Mouse (Mus musculus): Measurements from ENCODE around the gene L3hypdh. TPM values are rescaled to one million over a fixed set of nuclear protein-coding genes. Genes with fewer than 3 reads are reported as not detected.

The L3hypdh gene
- polyA plus RNA-seq, 1 experiment from 2014 or later, result 10.7 TPM

DNA sequence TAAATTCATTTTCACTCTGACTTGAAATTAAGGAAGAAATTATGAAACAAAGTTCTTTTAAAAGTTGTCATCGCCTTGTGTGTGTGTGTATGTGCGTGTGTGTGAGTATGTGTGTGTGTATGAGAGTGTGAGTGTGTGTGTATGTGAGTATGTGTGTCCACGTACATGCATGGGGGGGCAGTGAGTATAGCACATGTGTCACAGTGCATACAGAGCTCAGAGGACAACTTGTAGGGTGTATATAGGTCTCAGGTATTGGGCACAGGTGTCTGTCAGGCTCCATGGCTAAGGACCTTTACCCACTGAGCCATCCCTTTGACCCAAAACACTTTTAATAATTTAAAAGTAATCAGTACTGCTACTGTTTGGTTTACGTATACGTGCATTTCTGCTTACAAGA is 18.8 kb upstream of the L3hypdh start:
- ATAC-seq (no peak), DNase-seq (ENCODE audit: low spot score) (no peak)
- Histone ChIP-seq H3K4me2 (replicated peaks; ENCODE audit: low read depth, low read length) (no peak overlapping the region), H3K27me3 (replicated peaks; ENCODE audit: insufficient read depth, low read length) (no peaks in the 10 kb centered on the region), H3K36me3 (ENCODE audit: insufficient read depth, low read length) (peaks cover 15% of the 10 kb centered on the region), H3K4me3 (ENCODE audit: low read depth, low read length) (no peak overlapping the region), H3K27ac (ENCODE audit: low read length) (no peak overlapping the region), H3K4me1 (ENCODE audit: insufficient read depth, low read depth, low read length) (no peaks in the 10 kb centered on the region), H3K9ac (replicated peaks; ENCODE audit: low read depth) (no peak overlapping the region), H3K9me3 (ENCODE audit: low read length) (no peaks in the 10 kb centered on the region)
- TF ChIP-seq CTCF (IDR thresholded peaks at IDR 0.05) (no peak), EP300 (IDR thresholded peaks at IDR 0.05) (no peak)
- WGBS, result 84% methylated on average over 5 of the region's 5 CpGs

DNA sequence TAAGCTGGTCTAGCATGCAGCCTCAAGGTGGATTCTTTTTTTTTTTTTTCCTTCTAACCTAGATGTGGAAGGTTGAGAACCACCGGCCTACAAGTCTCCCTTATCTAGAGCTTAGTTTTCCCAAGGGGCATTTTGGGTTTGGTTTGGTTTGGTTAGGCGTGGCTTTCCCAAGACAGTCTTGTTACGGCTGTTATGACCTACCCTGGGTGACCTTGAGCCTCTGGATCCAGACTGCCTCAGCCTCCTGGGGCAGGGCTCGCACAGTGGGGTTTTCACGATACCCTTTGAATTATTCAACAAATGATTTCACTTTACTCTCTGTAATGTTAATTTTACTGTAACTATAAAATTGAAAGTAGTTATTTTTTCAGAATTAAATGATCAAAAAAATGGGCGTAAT is 17.5 kb upstream of the L3hypdh start:
- Histone ChIP-seq H3K9me3 (ENCODE audit: low read length) (no peaks in the 10 kb centered on the region), H3K36me3 (ENCODE audit: insufficient read depth, low read length) (peaks cover 15% of the 10 kb centered on the region), H3K4me2 (replicated peaks; ENCODE audit: low read depth, low read length) (no peak overlapping the region), H3K4me1 (ENCODE audit: insufficient read depth, low read depth, low read length) (no peaks in the 10 kb centered on the region), H3K27me3 (replicated peaks; ENCODE audit: insufficient read depth, low read length) (no peaks in the 10 kb centered on the region), H3K9ac (replicated peaks; ENCODE audit: low read depth) (no peak overlapping the region), H3K4me3 (ENCODE audit: low read depth, low read length) (no peak overlapping the region), H3K27ac (ENCODE audit: low read length) (no peak overlapping the region)
- 84% methylated on average over 6 of the region's 6 CpGs for WGBS
- no peak for TF ChIP-seq EP300 (IDR thresholded peaks at IDR 0.05)
- TF ChIP-seq CTCF (IDR thresholded peaks at IDR 0.05), result no peak
- no peak for ATAC-seq
- DNase-seq (ENCODE audit: low spot score), result no peak

DNA sequence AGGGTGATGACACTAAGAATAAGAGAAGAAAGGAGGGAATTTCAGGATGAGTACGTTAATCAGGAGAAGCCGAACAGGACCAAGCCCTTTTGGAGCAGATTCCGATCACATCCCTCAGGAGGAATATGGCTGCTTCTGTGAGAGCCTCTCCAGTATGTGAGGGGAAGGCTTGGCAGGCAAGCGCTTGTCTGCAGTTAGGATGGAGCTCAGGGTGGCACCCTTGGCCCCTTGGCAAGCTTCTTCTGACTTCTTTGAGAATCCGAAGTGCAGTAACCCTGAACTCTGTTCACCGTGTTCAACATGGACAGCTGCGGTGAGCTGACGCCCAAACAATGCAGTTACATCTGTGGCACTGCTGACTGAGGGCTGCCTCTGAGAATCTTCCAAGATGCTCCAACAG is 11.7 kb upstream of the L3hypdh start:
- no peak overlapping the region for H3K9ac ChIP-seq (replicated peaks; ENCODE audit: low read depth)
- no peaks in the 10 kb centered on the region for H3K27me3 ChIP-seq (replicated peaks; ENCODE audit: insufficient read depth, low read length)
- H3K4me1 ChIP-seq (ENCODE audit: insufficient read depth, low read depth, low read length), result no peaks in the 10 kb centered on the region
- H3K4me3 ChIP-seq (ENCODE audit: low read depth, low read length), result no peak overlapping the region
- WGBS, result 94% methylated on average over 8 of the region's 8 CpGs
- H3K9me3 ChIP-seq (ENCODE audit: low read length), result no peaks in the 10 kb centered on the region
- no peak for ATAC-seq
- no peak for TF ChIP-seq CTCF (IDR thresholded peaks at IDR 0.05)
- TF ChIP-seq EP300 (IDR thresholded peaks at IDR 0.05), result no peak
- H3K36me3 ChIP-seq (ENCODE audit: insufficient read depth, low read length), result peaks cover 35% of the 10 kb centered on the region
- no peak for DNase-seq (ENCODE audit: low spot score)
- H3K27ac ChIP-seq (ENCODE audit: low read length), result no peak overlapping the region
- H3K4me2 ChIP-seq (replicated peaks; ENCODE audit: low read depth, low read length), result no peak overlapping the region

DNA sequence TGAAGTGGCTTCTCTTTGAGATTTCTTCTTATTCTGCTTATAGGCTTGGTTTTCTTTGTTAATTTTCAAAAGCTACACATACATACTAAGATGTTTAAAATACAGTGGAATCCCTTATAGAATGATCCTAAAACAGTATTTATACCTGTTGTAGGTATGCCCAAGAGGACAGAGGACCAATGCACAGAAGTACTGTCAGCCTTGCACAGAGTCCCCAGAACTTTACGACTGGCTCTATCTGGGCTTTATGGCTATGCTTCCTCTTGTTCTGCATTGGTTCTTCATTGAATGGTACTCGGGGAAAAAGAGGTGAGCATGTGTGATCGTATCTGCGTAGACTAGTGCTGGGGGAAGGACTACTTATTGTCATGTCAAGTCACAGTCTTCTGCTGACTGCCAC is 4.6 kb upstream of the L3hypdh start:
- no peak overlapping the region for H3K27ac ChIP-seq (ENCODE audit: low read length)
- no peak overlapping the region for H3K4me2 ChIP-seq (replicated peaks; ENCODE audit: low read depth, low read length)
- ATAC-seq (no peak), DNase-seq (ENCODE audit: low spot score) (no peak)
- no peaks in the 10 kb centered on the region for H3K9me3 ChIP-seq (ENCODE audit: low read length)
- no peaks in the 10 kb centered on the region for H3K27me3 ChIP-seq (replicated peaks; ENCODE audit: insufficient read depth, low read length)
- 88% methylated on average over 4 of the region's 4 CpGs for WGBS
- H3K4me3 ChIP-seq (ENCODE audit: low read depth, low read length), result no peak overlapping the region
- H3K9ac ChIP-seq (replicated peaks; ENCODE audit: low read depth), result no peak overlapping the region
- H3K4me1 ChIP-seq (ENCODE audit: insufficient read depth, low read depth, low read length), result peaks cover 6% of the 10 kb centered on the region; the same call in 1 of the 2 replicates
- TF ChIP-seq CTCF (IDR thresholded peaks at IDR 0.05), result no peak
- TF ChIP-seq EP300 (IDR thresholded peaks at IDR 0.05), result no peak
- H3K36me3 ChIP-seq (ENCODE audit: insufficient read depth, low read length), result peaks cover 11% of the 10 kb centered on the region; the same call in 1 of the 2 replicates

DNA sequence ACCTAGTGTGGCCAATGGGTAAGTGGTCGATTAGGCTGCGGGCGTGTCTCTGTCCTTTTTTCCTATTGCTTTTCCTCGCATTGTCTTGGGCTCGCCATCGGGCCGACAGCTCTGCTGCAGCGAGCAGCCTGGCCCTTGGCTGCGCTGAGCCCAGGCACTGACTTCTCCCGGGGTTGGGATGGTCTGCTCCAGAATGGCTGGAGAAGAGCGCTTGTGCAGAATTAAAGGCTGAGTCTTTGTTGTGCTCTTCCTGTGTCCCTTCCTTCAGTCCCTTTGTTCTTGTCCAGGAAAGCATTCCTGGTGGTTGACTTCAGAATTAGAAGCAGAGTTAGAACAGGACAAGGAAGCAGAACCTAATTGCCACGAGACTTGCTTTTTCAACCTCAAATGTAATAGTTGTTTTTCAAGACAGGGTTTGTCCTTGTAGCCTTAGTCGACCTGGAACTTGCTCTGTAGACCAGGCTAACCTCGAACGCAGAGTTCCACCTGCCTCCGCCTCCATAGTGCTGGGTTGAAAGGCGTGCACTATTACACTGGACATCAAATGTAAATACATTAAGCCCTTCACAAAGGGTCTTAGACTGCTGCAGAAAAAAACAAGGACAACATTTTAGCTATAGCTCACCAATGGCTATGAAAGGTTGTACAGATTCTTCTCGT is 1.1 kb upstream of the L3hypdh start:
- H3K4me3 ChIP-seq (ENCODE audit: low read depth, low read length), result peak overlapping the region; percentile 71
- no peaks in the 10 kb centered on the region for H3K9me3 ChIP-seq (ENCODE audit: low read length)
- H3K4me1 ChIP-seq (ENCODE audit: insufficient read depth, low read depth, low read length), result peaks cover 6% of the 10 kb centered on the region; the same call in 1 of the 2 replicates
- H3K9ac ChIP-seq (replicated peaks; ENCODE audit: low read depth), result peak overlapping the region; percentile 71
- DNase-seq (ENCODE audit: low spot score) (no peak), ATAC-seq (peak; percentile 22)
- peak; percentile 4; the same call in 1 of the 2 replicates for TF ChIP-seq CTCF (IDR thresholded peaks at IDR 0.05)
- TF ChIP-seq EP300 (IDR thresholded peaks at IDR 0.05), result no peak
- no peaks in the 10 kb centered on the region for H3K27me3 ChIP-seq (replicated peaks; ENCODE audit: insufficient read depth, low read length)
- H3K4me2 ChIP-seq (replicated peaks; ENCODE audit: low read depth, low read length), result peak overlapping the region; percentile 60
- 3% methylated on average over 18 of the region's 18 CpGs for WGBS
- H3K27ac ChIP-seq (ENCODE audit: low read length), result peak overlapping the region; percentile 96
- no peaks in the 10 kb centered on the region for H3K36me3 ChIP-seq (ENCODE audit: insufficient read depth, low read length)

DNA sequence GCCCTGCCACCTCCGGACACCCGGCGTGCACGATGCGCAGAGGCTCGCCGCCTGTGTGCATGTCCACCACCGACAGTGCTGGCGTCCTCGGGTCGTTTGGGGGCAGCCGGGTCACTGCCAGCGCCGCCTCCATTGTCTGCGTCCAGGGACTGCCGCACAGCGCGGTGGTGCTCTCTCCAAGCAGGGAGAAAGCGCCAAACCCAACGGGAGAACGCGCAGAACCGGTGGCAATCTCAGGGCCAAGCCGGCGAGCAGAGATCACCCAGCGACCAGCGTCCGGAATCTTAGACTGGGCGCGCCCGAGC is 263 bp downstream of the L3hypdh start:
- no peak for TF ChIP-seq EP300 (IDR thresholded peaks at IDR 0.05)
- no peak for TF ChIP-seq CTCF (IDR thresholded peaks at IDR 0.05)
- H3K9me3 ChIP-seq (ENCODE audit: low read length), result no peaks in the 10 kb centered on the region
- peaks cover 6% of the 10 kb centered on the region; the same call in 1 of the 2 replicates for H3K4me1 ChIP-seq (ENCODE audit: insufficient read depth, low read depth, low read length)
- 2% methylated on average over 30 of the region's 31 CpGs for WGBS
- peak overlapping the region; percentile 71 for H3K4me3 ChIP-seq (ENCODE audit: low read depth, low read length)
- peak overlapping the region; percentile 96 for H3K27ac ChIP-seq (ENCODE audit: low read length)
- no peaks in the 10 kb centered on the region for H3K27me3 ChIP-seq (replicated peaks; ENCODE audit: insufficient read depth, low read length)
- ATAC-seq (peak; percentile 16; the same call in 1 of the 2 replicates), DNase-seq (ENCODE audit: low spot score) (no peak)
- H3K9ac ChIP-seq (replicated peaks; ENCODE audit: low read depth), result peak overlapping the region; percentile 42
- H3K4me2 ChIP-seq (replicated peaks; ENCODE audit: low read depth, low read length), result peak overlapping the region; percentile 89
- H3K36me3 ChIP-seq (ENCODE audit: insufficient read depth, low read length), result no peaks in the 10 kb centered on the region

Measured in lung, postnatal 0 days (tissue).